Mouse (Mus musculus) limb, embryonic 11.5 days (tissue): Measurements from ENCODE around the gene Klf2. TPM values are rescaled to one million over a fixed set of nuclear protein-coding genes. Genes with fewer than 3 reads are reported as not detected.

Source experiments
- ATAC-seq: fragments of 200-750 bp; cut with Nextera tagmentation; 2 replicates; pipeline ENCODE4 v1.8.0; 2017; ENCODE audit warnings: low read depth; ENCODE audit not compliant: insufficient number of reproducible peaks, low FRiP score, low TSS enrichment
- DNase-seq: peaks from one replicate; pipeline ENCODE4 v3.0.0-alpha.2; 2015; ENCODE audit warnings: low spot score
- H3K27ac ChIP-seq: fragments of 300-500 bp; sonication (generic); replicated peaks from 2 replicates; pipeline ENCODE4 v1.5.1; 2014; ENCODE audit warnings: low read depth, mild to moderate bottlenecking, low read length
- H3K27me3 ChIP-seq: fragments of 300-500 bp; sonication (generic); 2 replicates; pipeline ENCODE4 v1.6.1; 2014; ENCODE audit warnings: mild to moderate bottlenecking, low read length, mixed read lengths; ENCODE audit not compliant: control insufficient read depth, insufficient read depth
- H3K36me3 ChIP-seq: fragments of 300-500 bp; sonication (generic); 2 replicates; pipeline ENCODE4 v1.6.1; 2014; ENCODE audit warnings: mild to moderate bottlenecking, low read length, moderate library complexity, mixed read lengths; ENCODE audit not compliant: control insufficient read depth, insufficient read depth
- H3K4me1 ChIP-seq: fragments of 300-500 bp; sonication (generic); 2 replicates; pipeline ENCODE4 v1.6.1; 2014; ENCODE audit warnings: low read length, mixed read lengths; ENCODE audit not compliant: control insufficient read depth, insufficient read depth
- H3K4me2 ChIP-seq: fragments of 300-500 bp; sonication (generic); 2 replicates; pipeline ENCODE4 v1.6.1; 2014; ENCODE audit warnings: low read depth, mild to moderate bottlenecking, moderate library complexity; ENCODE audit not compliant: severe bottlenecking
- H3K4me3 ChIP-seq: fragments of 300-500 bp; sonication (generic); 2 replicates; pipeline ENCODE4 v1.5.1; 2014; ENCODE audit warnings: low read depth, low read length
- H3K9ac ChIP-seq: fragments of 300-500 bp; sonication (generic); 2 replicates; pipeline ENCODE4 v1.6.1; 2014; ENCODE audit warnings: mild to moderate bottlenecking, low read length
- H3K9me3 ChIP-seq: fragments of 300-500 bp; sonication (generic); 2 replicates; pipeline ENCODE4 v1.6.1; 2016; ENCODE audit warnings: low read length; ENCODE audit not compliant: control insufficient read depth
- WGBS: fragments of 180-500 bp; shearing (Covaris S2); extraction: QIAGEN DNeasy Blood & Tissue Kit; methylation state at CpG from one replicate; pipeline ENCODE4 v1.1.7; 2014; 5-methylcytosine and 5-hydroxymethylcytosine counted together
- polyA plus RNA-seq: library from polyadenylated mRNA; unstranded; fragments of >200 nt; fragmentation: Nextera tagmentation; extraction: Ambion mirVana; gene quantifications from 2 replicates; pipeline ENCODE4 v1.2.1, GENCODE M21; 2014

Gene Klf2
- 3.1 and 4.2 TPM in 2 replicates for polyA plus RNA-seq

GRCm38 (mm10) chr8:72318801-72319322 lies at the start of gene Klf2:
Klf2 (plus strand) TSS chr8:72319033.
- Histone ChIP-seq H3K27me3 (peaks cover 39% of the 10 kb centered on the region), H3K9me3 (no peaks in the 10 kb centered on the region), H3K4me1 (peaks cover 3% of the 10 kb centered on the region; the same call in 1 of the 2 replicates), H3K36me3 (no peaks in the 10 kb centered on the region), H3K9ac (peak within 1 kb of the TSS; percentile 52), H3K4me3 (peak within 1 kb of the TSS; percentile 44), H3K27ac (no peak within 1 kb of the TSS), H3K4me2 (peak within 1 kb of the TSS; percentile 87)
- DNase-seq, result peak; percentile 95
- peak; percentile 92 for ATAC-seq
- under 1% methylated on average over 46 of the region's 46 CpGs for WGBS

DNA sequence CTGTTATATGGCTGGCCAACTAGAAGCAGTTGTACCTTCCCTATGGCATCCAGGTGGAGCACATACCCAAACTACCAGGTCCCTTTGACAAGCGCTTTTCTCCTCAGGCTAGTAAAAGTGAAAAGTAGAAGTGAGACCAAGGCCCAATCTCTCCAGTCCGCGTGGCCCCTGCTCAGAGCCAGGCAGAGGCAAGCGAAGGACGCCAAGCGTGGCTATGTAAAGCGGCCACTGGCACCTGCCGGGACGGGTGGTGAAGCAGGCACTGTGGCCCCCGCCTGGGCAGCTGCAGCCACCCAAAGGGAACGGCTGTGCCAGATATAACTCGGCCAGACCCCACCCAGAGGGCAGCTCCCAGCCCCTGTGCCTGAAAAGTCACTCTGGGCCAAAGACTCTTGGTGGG lies 48.2 kb upstream of the Klf2 start:
- H3K27ac ChIP-seq, result no peak overlapping the region
- no peaks in the 10 kb centered on the region for H3K4me1 ChIP-seq
- H3K4me2 ChIP-seq, result no peak overlapping the region
- ATAC-seq (no peak), DNase-seq (no peak)
- H3K9me3 ChIP-seq, result no peaks in the 10 kb centered on the region
- no peak overlapping the region for H3K9ac ChIP-seq
- H3K4me3 ChIP-seq, result no peak overlapping the region
- H3K27me3 ChIP-seq, result no peaks in the 10 kb centered on the region
- H3K36me3 ChIP-seq, result no peaks in the 10 kb centered on the region
- WGBS, result 85% methylated on average over 12 of the region's 12 CpGs

DNA sequence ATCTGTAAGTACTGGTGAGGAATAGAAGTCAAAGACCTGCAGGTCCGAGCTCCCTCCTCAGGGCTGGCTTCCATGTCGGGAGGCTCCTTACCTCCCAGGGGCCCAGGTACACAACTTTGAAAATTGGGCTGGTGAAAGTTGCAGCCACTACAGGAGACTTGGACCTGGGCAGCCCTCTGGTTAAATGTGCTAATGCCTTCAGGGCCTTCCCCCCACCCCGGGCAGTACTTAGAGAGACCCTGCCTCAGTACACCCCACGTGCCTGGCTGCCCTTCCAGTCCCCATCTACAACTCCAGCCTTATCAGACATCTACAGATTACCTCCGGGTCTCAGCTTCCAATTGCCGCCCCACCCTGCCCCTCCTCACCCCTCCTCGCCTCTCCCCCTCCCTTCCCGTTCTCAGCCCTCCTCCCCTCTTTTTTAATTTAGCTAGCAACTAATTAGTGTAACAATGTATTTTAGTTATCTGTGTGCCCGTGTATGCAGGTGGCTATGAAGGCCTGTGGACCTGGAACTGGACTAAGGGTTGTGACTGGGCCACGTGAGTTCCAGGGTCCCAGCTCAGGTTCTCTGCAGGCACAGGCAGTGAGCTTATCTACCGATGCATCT lies 47.7 kb upstream of the Klf2 start:
- 69% methylated on average over 11 of the region's 11 CpGs for WGBS
- H3K4me2 ChIP-seq, result no peak overlapping the region
- H3K27ac ChIP-seq, result no peak overlapping the region
- ATAC-seq (no peak), DNase-seq (no peak)
- H3K9ac ChIP-seq, result no peak overlapping the region
- no peaks in the 10 kb centered on the region for H3K4me1 ChIP-seq
- no peaks in the 10 kb centered on the region for H3K27me3 ChIP-seq
- no peaks in the 10 kb centered on the region for H3K9me3 ChIP-seq
- no peak overlapping the region for H3K4me3 ChIP-seq
- no peaks in the 10 kb centered on the region for H3K36me3 ChIP-seq

- no peaks in the 10 kb centered on the region for H3K27me3 ChIP-seq
- ATAC-seq, result no peak
- H3K9ac ChIP-seq, result no peak overlapping the region
- no peaks in the 10 kb centered on the region for H3K36me3 ChIP-seq
- no peaks in the 10 kb centered on the region for H3K4me1 ChIP-seq
- no peak overlapping the region for H3K27ac ChIP-seq
- no peak for DNase-seq
- H3K4me2 ChIP-seq, result no peak overlapping the region
- H3K9me3 ChIP-seq, result no peaks in the 10 kb centered on the region
- H3K4me3 ChIP-seq, result no peak overlapping the region
- WGBS, result 76% methylated on average over 3 of the region's 3 CpGs
Observed at GRCm38 (mm10) chr8:72271691-72272090, 47.1 kb upstream of the Klf2 start.

DNA sequence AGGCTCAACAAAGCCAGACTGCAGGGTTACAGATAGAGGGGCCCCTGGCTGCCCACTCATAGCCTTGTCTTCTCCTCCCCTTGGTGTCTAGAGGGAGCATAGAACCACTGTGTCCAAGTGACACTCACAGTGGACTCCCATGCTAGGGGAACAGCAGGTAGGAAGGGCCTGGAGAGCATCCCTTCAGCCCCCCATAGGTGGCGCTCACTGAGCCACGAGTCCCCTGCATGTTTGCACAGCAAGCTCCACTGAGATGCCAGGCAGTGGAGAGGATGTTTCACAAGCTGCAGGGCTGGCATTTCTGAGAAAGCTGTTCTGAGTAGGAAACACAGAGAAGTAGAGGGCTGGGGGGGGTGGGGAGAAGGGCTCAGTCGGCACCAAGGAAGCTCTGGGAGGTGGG lies 46.5 kb upstream of the Klf2 start:
- no peaks in the 10 kb centered on the region for H3K4me1 ChIP-seq
- H3K9ac ChIP-seq, result no peak overlapping the region
- DNase-seq, result peak; percentile 67
- H3K9me3 ChIP-seq, result no peaks in the 10 kb centered on the region
- 21% methylated on average over 3 of the region's 3 CpGs for WGBS
- no peak overlapping the region for H3K27ac ChIP-seq
- ATAC-seq, result 0 out of 2 replicates have a peak, but pooled peaks have one; percentile 24
- H3K27me3 ChIP-seq, result no peaks in the 10 kb centered on the region
- H3K36me3 ChIP-seq, result no peaks in the 10 kb centered on the region
- H3K4me2 ChIP-seq, result no peak overlapping the region
- no peak overlapping the region for H3K4me3 ChIP-seq

GRCm38 (mm10) chr8:72273111-72273770 lies 45.6 kb upstream of the Klf2 start:
- DNase-seq (no peak), ATAC-seq (no peak)
- Histone ChIP-seq H3K4me3 (no peak overlapping the region), H3K36me3 (no peaks in the 10 kb centered on the region), H3K9ac (no peak overlapping the region), H3K9me3 (no peaks in the 10 kb centered on the region), H3K4me2 (no peak overlapping the region), H3K27me3 (no peaks in the 10 kb centered on the region), H3K27ac (no peak overlapping the region), H3K4me1 (no peaks in the 10 kb centered on the region)
- 81% methylated on average over 1 of the region's 1 CpGs for WGBS

- Histone ChIP-seq H3K27me3 (no peaks in the 10 kb centered on the region), H3K9me3 (no peaks in the 10 kb centered on the region), H3K4me3 (no peak overlapping the region), H3K9ac (no peak overlapping the region), H3K4me1 (no peaks in the 10 kb centered on the region), H3K36me3 (no peaks in the 10 kb centered on the region), H3K4me2 (no peak overlapping the region), H3K27ac (no peak overlapping the region)
- DNase-seq (no peak), ATAC-seq (no peak)
- WGBS, result 69% methylated on average over 5 of the region's 5 CpGs
Observed at GRCm38 (mm10) chr8:72273807-72274206, 45.0 kb upstream of the Klf2 start.

GRCm38 (mm10) chr8:72277244-72277643 lies 41.6 kb upstream of the Klf2 start:
- WGBS, result 70% methylated on average over 3 of the region's 3 CpGs
- Histone ChIP-seq H3K27me3 (no peaks in the 10 kb centered on the region), H3K36me3 (no peaks in the 10 kb centered on the region), H3K4me3 (no peak overlapping the region), H3K9me3 (no peaks in the 10 kb centered on the region), H3K9ac (no peak overlapping the region), H3K4me2 (no peak overlapping the region), H3K27ac (no peak overlapping the region), H3K4me1 (no peaks in the 10 kb centered on the region)
- DNase-seq (no peak), ATAC-seq (no peak)
